In the genomic region with DNA sequence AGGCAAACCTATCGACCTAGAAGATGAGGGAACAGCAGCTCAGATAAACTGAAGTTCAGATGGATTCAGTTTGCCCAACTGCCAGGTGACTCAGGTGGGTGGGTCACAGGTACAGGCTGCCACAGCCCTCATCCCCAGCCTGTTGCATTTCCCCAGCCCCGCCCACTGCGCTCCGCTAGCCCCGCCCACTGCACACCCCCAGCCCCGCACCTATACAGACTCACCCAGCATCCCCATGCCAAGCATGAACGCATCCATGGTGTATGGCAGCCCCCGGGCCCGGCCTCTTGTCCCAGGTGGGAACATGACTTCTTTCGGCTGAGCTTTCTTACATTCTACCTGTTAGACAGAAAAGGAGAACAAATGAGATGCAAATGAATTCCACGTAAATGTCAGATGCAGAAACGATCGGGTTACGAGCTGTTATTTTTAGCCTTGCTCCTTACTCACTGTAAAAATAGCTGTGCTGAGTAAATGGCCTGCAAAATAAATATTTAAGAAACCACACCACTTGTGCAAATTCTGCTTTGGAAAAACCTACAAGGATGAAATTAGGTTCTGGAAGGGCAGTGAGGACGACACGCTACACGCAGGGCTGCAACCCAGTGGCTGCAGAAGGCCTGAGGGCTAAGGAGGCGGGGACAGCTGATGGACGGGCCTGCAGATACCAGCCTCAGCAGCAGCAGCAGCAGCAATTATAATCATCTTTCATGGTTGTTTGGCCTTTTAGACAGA, we compare ENCODE assay signal across 9 mouse cellular contexts.
DNase-seq lines count a peak whose midpoint lies in the region; ATAC-seq and TF ChIP-seq lines count a peak whose summit lies in the region.
"Had no signal": no experiment of that assay in that cellular context is flagged by ENCODE, and none has a peak within 500 bp of the region (broad histone marks: within the 10 kb centered on the region; RNA-seq: fewer than 3 reads in every experiment).

No protein-coding gene starts in this region.

- 49% methylated on average over 19 of the region's 19 CpGs for WGBS in heart, embryonic 15.5 days
- 51% methylated on average over 19 of the region's 19 CpGs for WGBS in heart, postnatal 0 days
- WGBS in midbrain, embryonic 16.5 days: 52% methylated on average over 19 of the region's 19 CpGs

- DNase-seq in heart, adult 18-20 months: no peak
- peak; percentile 44 for DNase-seq in brain, adult 2 months (ENCODE audit: low read depth, low spot score)
- DNase-seq in heart, postnatal 0 days (ENCODE audit: low spot score): no peak
- DNase-seq in testis, postnatal 10 days (ENCODE audit: low spot score): no peak
- DNase-seq in natural killer cell, adult 2 months (ENCODE audit: low spot score in 2 of 2): no peak
- DNase-seq in cerebellum, postnatal 4 days (ENCODE audit: low spot score in 2 of 2): no peak

- no peak for TF ChIP-seq CTCF in heart, postnatal 0 days (IDR thresholded peaks at IDR 0.05; ENCODE audit: low read depth)

- no peak overlapping the region for H3K4me3 ChIP-seq in heart, embryonic 15.5 days
- no peak overlapping the region for H3K4me3 ChIP-seq in heart, postnatal 0 days (ENCODE audit: low read depth, low read length)
- no peak overlapping the region for H3K4me3 ChIP-seq in midbrain, embryonic 16.5 days (ENCODE audit: low read depth, low read length)

- no peaks in the 10 kb centered on the region for H3K36me3 ChIP-seq in heart, embryonic 15.5 days
- H3K36me3 ChIP-seq in heart, postnatal 0 days (replicated peaks; ENCODE audit: control insufficient read depth, insufficient read depth, low read length): no peaks in the 10 kb centered on the region
- H3K36me3 ChIP-seq in midbrain, embryonic 16.5 days (ENCODE audit: control insufficient read depth, insufficient read depth, low read length): no peaks in the 10 kb centered on the region

- H3K27ac ChIP-seq in heart, embryonic 15.5 days: peak overlapping the region; percentile 73
- H3K27ac ChIP-seq in heart, postnatal 0 days (ENCODE audit: low read depth): peak overlapping the region; percentile 33
- peak overlapping the region; percentile 60 for H3K27ac ChIP-seq in midbrain, embryonic 16.5 days (ENCODE audit: low read length)
- H3K27ac ChIP-seq: macrophage had no signal

- peaks cover 27% of the 10 kb centered on the region for H3K4me1 ChIP-seq in heart, embryonic 15.5 days (replicated peaks)
- peaks cover 26% of the 10 kb centered on the region; the same call in 1 of the 2 replicates for H3K4me1 ChIP-seq in heart, postnatal 0 days (ENCODE audit: control insufficient read depth, insufficient read depth)
- peaks cover 27% of the 10 kb centered on the region for H3K4me1 ChIP-seq in midbrain, embryonic 16.5 days (ENCODE audit: control insufficient read depth, insufficient read depth, low read length)

- H3K9ac ChIP-seq in heart, embryonic 15.5 days: no peak overlapping the region
- no peak overlapping the region for H3K9ac ChIP-seq in heart, postnatal 0 days (replicated peaks; ENCODE audit: low read depth, low read length)
- H3K9ac ChIP-seq in midbrain, embryonic 16.5 days (ENCODE audit: low read depth, low read length): no peak overlapping the region

- H3K4me2 ChIP-seq in heart, embryonic 15.5 days: peak overlapping the region; percentile 7; the same call in 1 of the 2 replicates
- no peak overlapping the region for H3K4me2 ChIP-seq in heart, postnatal 0 days (ENCODE audit: low read depth, low read length)
- 0 out of 2 replicates have a peak overlapping the region, but pooled peaks have one; percentile 10 for H3K4me2 ChIP-seq in midbrain, embryonic 16.5 days (ENCODE audit: low read length)

- H3K27me3 ChIP-seq in heart, embryonic 15.5 days: no peaks in the 10 kb centered on the region
- H3K27me3 ChIP-seq in heart, postnatal 0 days (ENCODE audit: control insufficient read depth, insufficient read depth, low read length): no peaks in the 10 kb centered on the region
- H3K27me3 ChIP-seq in midbrain, embryonic 16.5 days (ENCODE audit: control insufficient read depth, insufficient read depth, low read depth, low read length): no peaks in the 10 kb centered on the region

- TF ChIP-seq EP300 in heart, postnatal 0 days (IDR thresholded peaks at IDR 0.05; ENCODE audit: low read depth): no peak

- no peaks in the 10 kb centered on the region for H3K9me3 ChIP-seq in heart, embryonic 15.5 days (replicated peaks)
- no peaks in the 10 kb centered on the region for H3K9me3 ChIP-seq in heart, postnatal 0 days (replicated peaks; ENCODE audit: control insufficient read depth, low read length)
- peaks cover 3% of the 10 kb centered on the region; the same call in 1 of the 2 replicates for H3K9me3 ChIP-seq in midbrain, embryonic 16.5 days (replicated peaks; ENCODE audit: control insufficient read depth, low read length, poor library complexity, severe bottlenecking)

- no peak for ATAC-seq in heart, embryonic 15.5 days (replicated peaks; ENCODE audit: insufficient number of reproducible peaks, insufficient read depth, low FRiP score, low read depth)
- 0 out of 2 replicates have a peak, but pooled peaks have one; percentile 34 for ATAC-seq in heart, postnatal 0 days (ENCODE audit: insufficient read depth, low read depth)
- peak; percentile 43; the same call in 1 of the 2 replicates for ATAC-seq in midbrain, embryonic 16.5 days
